Mouse (Mus musculus) intestine, embryonic 14.5 days (tissue): Measurements from ENCODE around the gene Sell. TPM values are rescaled to one million over a fixed set of nuclear protein-coding genes. Genes with fewer than 3 reads are reported as not detected.

Experiments
- ATAC-seq: fragments of 200-750 bp; cut with Nextera tagmentation; replicated peaks from 2 replicates; pipeline ENCODE4 v1.8.0; 2017; ENCODE audit warnings: low read depth, moderate number of reproducible peaks, moderate TSS enrichment, moderate library complexity; ENCODE audit not compliant: low FRiP score, low TSS enrichment
- DNase-seq: peaks from one replicate; pipeline ENCODE4 v3.0.0-alpha.2; 2018; ENCODE audit warnings: low spot score
- H3K27ac ChIP-seq: fragments of 300-500 bp; sonication (generic); 2 replicates; pipeline ENCODE4 v1.5.1; 2014; ENCODE audit warnings: low read depth, mild to moderate bottlenecking, control low read depth
- H3K27me3 ChIP-seq: fragments of 300-500 bp; sonication (generic); replicated peaks from 2 replicates; pipeline ENCODE4 v1.6.1; 2014; ENCODE audit warnings: low read length, control low read depth; ENCODE audit not compliant: control insufficient read depth, insufficient read depth
- H3K36me3 ChIP-seq: fragments of 300-500 bp; sonication (generic); 2 replicates; pipeline ENCODE4 v1.6.1; 2014; ENCODE audit warnings: low read length, control low read depth; ENCODE audit not compliant: control insufficient read depth, insufficient read depth
- H3K4me1 ChIP-seq: fragments of 300-500 bp; sonication (generic); replicated peaks from 2 replicates; pipeline ENCODE4 v1.6.1; 2014; ENCODE audit warnings: low read length, control low read depth, mixed read lengths; ENCODE audit not compliant: control insufficient read depth, insufficient read depth
- H3K4me2 ChIP-seq: fragments of 300-500 bp; sonication (generic); 2 replicates; pipeline ENCODE4 v1.6.1; 2014; ENCODE audit warnings: low read length
- H3K4me3 ChIP-seq: fragments of 300-500 bp; sonication (generic); 2 replicates; pipeline ENCODE4 v1.5.1; 2014; ENCODE audit warnings: low read depth, low read length, control low read depth, mixed read lengths
- H3K9ac ChIP-seq: fragments of 300-500 bp; sonication (generic); 2 replicates; pipeline ENCODE4 v1.6.1; 2014; ENCODE audit warnings: mild to moderate bottlenecking, low read length
- H3K9me3 ChIP-seq: fragments of 300-500 bp; sonication (generic); 2 replicates; pipeline ENCODE4 v1.6.1; 2016; ENCODE audit warnings: low read length, control low read depth; ENCODE audit not compliant: control insufficient read depth
- WGBS: fragments of 180-500 bp; shearing (Covaris S2); extraction: QIAGEN DNeasy Blood & Tissue Kit; methylation state at CpG from one replicate; pipeline ENCODE4 v1.1.7; 2014; 5-methylcytosine and 5-hydroxymethylcytosine counted together
- polyA plus RNA-seq: library from polyadenylated mRNA; unstranded; fragments of >200 nt; fragmentation: Nextera tagmentation; extraction: Ambion mirVana; gene quantifications from 2 replicates; pipeline ENCODE4 v1.2.1, GENCODE M21; 2014

Sell gene
- polyA plus RNA-seq, 1 experiment from 2014 or later = 0.26 TPM

DNA sequence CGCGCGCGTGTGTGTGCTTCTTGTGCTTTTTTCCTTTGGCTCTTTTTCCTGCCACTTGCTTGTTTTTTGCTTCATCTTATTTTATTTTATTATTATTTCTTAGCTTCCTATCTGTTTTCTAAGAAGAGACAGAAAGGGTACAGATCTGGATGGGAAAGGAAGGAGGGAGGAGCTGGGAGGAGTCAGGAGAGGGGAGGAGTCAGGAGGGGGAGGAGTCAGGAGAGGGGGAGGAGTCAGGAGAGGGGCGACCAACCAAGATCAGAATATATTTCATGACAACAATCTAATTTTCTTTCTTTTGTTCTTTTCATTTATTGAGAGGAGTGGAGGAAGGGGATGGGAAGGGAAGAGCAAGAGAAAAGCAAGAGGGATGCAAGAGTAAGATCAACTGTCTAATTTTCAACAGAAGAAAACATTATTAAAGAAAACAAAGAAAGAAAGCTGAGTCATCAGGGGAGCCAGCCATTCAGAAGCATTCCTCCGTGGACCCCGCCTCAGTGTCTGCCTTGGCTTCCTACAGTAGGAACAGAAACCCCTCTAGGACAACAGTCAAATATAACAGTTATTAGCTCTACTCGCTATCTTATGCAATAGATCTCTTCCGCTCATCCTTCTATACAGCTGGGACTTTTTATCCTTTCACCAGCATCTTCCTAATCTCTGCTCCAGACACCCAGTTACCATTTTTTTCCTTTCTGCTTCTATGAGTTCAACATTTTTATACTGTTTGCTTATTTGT, 49.0 kb downstream of the Sell start:
- no peaks in the 10 kb centered on the region for H3K9me3 ChIP-seq

DNA sequence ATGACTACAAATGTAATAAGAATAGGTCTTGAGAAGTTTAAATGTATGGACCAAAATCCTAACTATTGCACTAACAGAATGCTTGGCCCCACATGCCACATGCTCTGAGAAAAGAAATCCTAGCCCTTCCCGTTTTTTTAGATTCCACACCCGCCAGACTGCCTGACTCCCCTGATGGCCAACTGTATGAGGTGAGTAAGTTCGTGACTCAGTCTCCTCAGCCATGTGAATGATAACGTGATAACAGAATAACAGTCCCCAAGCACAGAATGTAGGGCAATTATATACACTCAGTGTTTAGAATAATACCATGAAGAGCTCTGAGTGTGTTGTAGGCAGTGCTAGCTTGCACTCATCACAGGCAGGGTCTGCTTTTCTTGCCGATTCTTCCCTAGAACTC, 52.5 kb downstream of the Sell start:
- no peak overlapping the region for H3K4me2 ChIP-seq
- WGBS = 76% methylated on average over 5 of the region's 5 CpGs
- no peaks in the 10 kb centered on the region for H3K4me1 ChIP-seq
- H3K9ac ChIP-seq = no peak overlapping the region
- H3K9me3 ChIP-seq = no peaks in the 10 kb centered on the region
- H3K27me3 ChIP-seq = no peaks in the 10 kb centered on the region
- no peak overlapping the region for H3K4me3 ChIP-seq
- H3K36me3 ChIP-seq = no peaks in the 10 kb centered on the region
- no peak for DNase-seq
- ATAC-seq = no peak
- H3K27ac ChIP-seq = no peak overlapping the region

More for the DNA sequence above, 49.0 kb downstream of the Sell start:
- no peak for DNase-seq
- Histone ChIP-seq H3K36me3 (no peaks in the 10 kb centered on the region), H3K4me3 (no peak overlapping the region), H3K27me3 (no peaks in the 10 kb centered on the region), H3K27ac (no peak overlapping the region), H3K4me1 (no peaks in the 10 kb centered on the region), H3K4me2 (no peak overlapping the region), H3K9ac (no peak overlapping the region)
- no peak for ATAC-seq
- WGBS = 92% methylated on average over 9 of the region's 9 CpGs

DNA sequence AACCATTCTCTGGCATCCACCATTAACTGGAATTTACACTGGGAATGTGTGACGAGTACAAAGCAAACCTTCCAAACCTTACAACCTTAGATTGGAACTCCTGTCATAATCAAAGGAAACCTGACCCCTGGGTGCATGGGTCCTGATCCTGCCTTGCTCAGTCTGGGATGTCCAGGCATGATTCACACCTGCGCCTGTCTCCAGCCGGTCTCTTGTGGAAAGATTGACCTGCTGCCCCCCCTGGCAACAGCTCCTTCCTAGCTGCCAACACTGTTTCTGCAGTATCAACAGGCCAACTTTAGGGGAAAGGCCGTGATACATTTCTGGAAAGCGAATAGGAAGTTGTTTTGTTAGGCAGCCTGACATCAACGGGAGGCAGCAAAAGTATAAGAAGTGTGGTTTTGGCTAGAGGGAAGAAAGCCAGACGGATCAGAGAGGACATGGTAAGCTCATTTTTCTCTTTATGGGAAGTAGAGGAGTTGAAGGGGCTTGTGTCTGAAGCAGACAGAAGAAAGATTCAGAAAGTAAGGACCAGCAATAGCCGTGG, 53.2 kb downstream of the Sell start, which contains the start of gene Selp:
TSS of gene Selp (plus strand) at position 318 of the 547 bp plus-strand sequence.
- no peak within 1 kb of the TSS for H3K9ac ChIP-seq
- H3K9me3 ChIP-seq = no peaks in the 10 kb centered on the region
- WGBS = 68% methylated on average over 8 of the region's 8 CpGs
- no peak within 1 kb of the TSS for H3K4me3 ChIP-seq
- no peaks in the 10 kb centered on the region for H3K27me3 ChIP-seq
- H3K4me2 ChIP-seq = no peak within 1 kb of the TSS
- H3K4me1 ChIP-seq = no peaks in the 10 kb centered on the region
- DNase-seq (no peak), ATAC-seq (no peak)
- no peak within 1 kb of the TSS for H3K27ac ChIP-seq
- no peaks in the 10 kb centered on the region for H3K36me3 ChIP-seq

DNA sequence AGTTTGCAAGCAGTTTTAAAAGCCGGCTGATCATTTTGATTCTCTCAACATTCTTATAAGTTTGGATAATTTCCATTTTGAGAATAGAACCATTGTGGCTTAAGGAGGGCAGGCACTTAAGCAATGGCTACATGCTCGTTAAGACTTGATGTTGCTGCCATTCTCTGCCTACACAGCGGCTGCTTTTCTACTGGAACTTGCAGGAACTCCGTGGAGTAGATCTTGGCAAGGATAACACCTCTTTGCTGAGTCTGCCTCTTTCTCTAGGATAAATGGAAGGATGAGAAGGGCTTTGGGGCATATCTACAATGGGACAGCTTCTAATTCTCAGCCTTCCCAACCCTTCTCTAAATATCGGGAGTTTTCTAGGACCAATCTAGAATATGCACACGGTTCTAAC, 53.9 kb downstream of the Sell start:
- H3K27me3 ChIP-seq = no peaks in the 10 kb centered on the region
- no peaks in the 10 kb centered on the region for H3K4me1 ChIP-seq
- H3K9me3 ChIP-seq = no peaks in the 10 kb centered on the region
- H3K9ac ChIP-seq = no peak overlapping the region
- H3K27ac ChIP-seq = no peak overlapping the region
- no peak overlapping the region for H3K4me3 ChIP-seq
- no peaks in the 10 kb centered on the region for H3K36me3 ChIP-seq
- no peak for DNase-seq
- no peak overlapping the region for H3K4me2 ChIP-seq
- ATAC-seq = no peak
- WGBS = 91% methylated on average over 6 of the region's 6 CpGs

DNA sequence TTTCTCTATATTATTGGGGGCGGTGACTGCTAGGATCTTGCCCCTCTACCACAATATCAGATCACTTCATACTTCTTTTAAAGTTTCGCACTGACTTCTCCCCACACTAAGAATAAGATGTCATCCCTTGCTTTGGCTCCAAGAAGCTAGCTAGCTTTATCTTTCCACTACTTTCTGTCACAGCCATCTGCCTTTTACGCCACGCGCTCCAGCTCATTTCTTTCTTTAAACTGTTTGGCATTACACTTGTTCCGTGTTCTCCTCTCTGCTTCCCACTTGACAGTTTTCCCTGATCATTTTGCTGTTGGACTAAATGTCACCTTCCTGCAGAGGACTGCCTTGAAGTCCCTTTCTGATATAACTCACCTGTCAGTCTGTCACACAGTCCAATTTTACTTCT, 56.1 kb downstream of the Sell start:
- H3K9ac ChIP-seq = no peak overlapping the region
- no peaks in the 10 kb centered on the region for H3K36me3 ChIP-seq
- DNase-seq (no peak), ATAC-seq (no peak)
- H3K4me1 ChIP-seq = no peaks in the 10 kb centered on the region
- H3K9me3 ChIP-seq = no peaks in the 10 kb centered on the region
- H3K4me2 ChIP-seq = no peak overlapping the region
- H3K4me3 ChIP-seq = no peak overlapping the region
- WGBS = 94% methylated on average over 6 of the region's 6 CpGs
- no peaks in the 10 kb centered on the region for H3K27me3 ChIP-seq
- H3K27ac ChIP-seq = no peak overlapping the region

DNA sequence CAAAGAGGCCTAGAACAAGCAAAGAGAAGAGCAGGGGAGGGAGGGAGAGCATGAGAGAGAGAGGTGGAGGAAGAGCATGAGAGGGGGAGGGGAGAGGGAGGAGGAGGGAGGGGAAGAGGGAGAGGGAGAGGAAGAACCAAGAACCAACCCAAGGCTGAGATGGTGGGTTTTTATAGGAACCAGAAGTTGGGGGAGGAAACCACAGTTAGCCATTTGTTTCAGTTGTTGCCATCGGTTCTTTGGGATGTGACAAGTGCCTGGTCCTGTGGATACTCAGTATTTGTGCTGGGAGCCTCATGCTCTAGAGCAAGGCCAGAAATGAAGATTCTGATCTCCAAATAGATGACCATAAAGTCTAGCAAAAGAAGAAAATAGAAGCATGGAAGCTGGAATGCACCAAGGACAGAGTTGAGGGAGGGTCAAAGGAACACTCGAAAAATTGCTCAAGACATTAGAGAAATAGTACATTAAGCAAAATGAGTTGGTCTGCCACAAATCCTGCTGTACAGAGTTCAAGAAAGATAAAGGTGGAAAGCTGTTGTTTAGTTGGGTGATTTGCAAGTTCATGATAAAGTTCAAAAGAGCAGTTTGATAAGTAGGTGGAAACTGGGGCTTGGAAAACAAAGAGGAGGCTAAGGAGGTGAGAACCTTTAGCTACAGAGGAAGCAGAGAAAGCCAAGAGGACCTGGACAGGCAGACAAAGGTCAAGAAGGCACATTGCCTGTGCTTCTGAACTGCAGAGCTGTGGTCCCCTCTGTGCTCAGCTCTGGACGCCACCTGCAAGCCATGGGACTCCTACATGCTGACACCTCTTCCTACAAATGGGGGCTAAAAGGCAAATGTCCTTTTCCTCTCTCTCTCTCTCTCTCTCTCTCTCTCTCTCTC, 58.4 kb downstream of the Sell start:
- DNase-seq = no peak
- no peaks in the 10 kb centered on the region for H3K9me3 ChIP-seq
- H3K27me3 ChIP-seq = no peaks in the 10 kb centered on the region
- H3K4me2 ChIP-seq = no peak overlapping the region
- H3K36me3 ChIP-seq = no peaks in the 10 kb centered on the region
- no peak overlapping the region for H3K9ac ChIP-seq
- 62% methylated on average over 3 of the region's 3 CpGs for WGBS
- H3K27ac ChIP-seq = no peak overlapping the region
- no peaks in the 10 kb centered on the region for H3K4me1 ChIP-seq
- H3K4me3 ChIP-seq = no peak overlapping the region
- ATAC-seq = no peak

DNA sequence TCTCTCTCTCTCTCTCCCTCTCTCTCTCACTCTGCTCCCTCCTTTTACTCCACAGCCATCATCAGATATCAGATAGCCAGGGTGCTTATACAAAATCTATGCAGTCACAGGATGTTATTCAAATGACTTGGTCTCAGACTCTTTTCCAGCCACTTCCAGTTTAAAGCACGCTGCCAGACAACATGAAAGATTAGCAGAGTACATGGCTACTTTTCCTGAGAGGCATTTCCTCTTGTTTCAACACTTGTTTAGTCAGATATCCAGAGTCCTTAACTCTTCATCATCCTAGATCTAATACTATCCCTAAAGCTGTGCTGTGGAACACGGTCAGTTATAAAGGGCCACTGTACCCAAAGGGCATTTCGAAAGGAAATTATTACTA, 59.0 kb downstream of the Sell start:
- Histone ChIP-seq H3K27me3 (no peaks in the 10 kb centered on the region), H3K27ac (no peak overlapping the region), H3K4me1 (no peaks in the 10 kb centered on the region), H3K9me3 (no peaks in the 10 kb centered on the region), H3K36me3 (no peaks in the 10 kb centered on the region), H3K9ac (no peak overlapping the region), H3K4me2 (no peak overlapping the region), H3K4me3 (no peak overlapping the region)
- 80% methylated on average over 3 of the region's 3 CpGs for WGBS
- DNase-seq = no peak
- ATAC-seq = no peak

DNA sequence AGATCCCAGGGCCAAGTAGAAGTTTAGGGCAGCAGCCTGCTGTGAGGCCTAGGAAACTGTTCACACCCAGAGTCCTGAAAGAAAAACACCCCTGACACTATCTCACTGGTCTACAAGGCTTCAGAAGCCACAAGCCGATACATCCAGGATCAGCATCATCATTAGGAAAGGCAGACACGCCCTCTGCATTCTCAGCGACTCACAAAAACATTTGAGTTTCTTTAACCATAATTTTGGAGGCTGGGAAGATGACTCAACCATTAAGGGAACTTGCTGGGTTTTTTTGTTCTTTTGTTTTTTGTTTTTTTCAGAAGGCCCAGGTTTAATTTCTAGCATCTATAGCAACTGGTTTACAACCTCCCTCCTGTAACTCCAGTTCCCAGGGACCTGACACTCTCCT, 62.1 kb downstream of the Sell start:
- no peak overlapping the region for H3K4me3 ChIP-seq
- no peak overlapping the region for H3K9ac ChIP-seq
- H3K36me3 ChIP-seq = no peaks in the 10 kb centered on the region
- H3K27me3 ChIP-seq = no peaks in the 10 kb centered on the region
- DNase-seq (no peak), ATAC-seq (no peak)
- no peaks in the 10 kb centered on the region for H3K4me1 ChIP-seq
- H3K27ac ChIP-seq = no peak overlapping the region
- 43% methylated on average over 3 of the region's 3 CpGs for WGBS
- H3K4me2 ChIP-seq = no peak overlapping the region
- H3K9me3 ChIP-seq = no peaks in the 10 kb centered on the region
